In genomic region chr16:63638701-63639100, GRCm38 (mm10) we compare ENCODE assay signal across 20 mouse cellular contexts.
DNase-seq lines count a peak whose midpoint lies in the region; ATAC-seq lines count a peak whose summit lies in the region.
"Had no signal": no experiment of that assay in that cellular context is flagged by ENCODE, and none has a peak within 500 bp of the region (broad histone marks: within the 10 kb centered on the region; RNA-seq: fewer than 3 reads in every experiment).

No protein-coding gene starts in this region.

- peak; percentile 50 for DNase-seq in forebrain, embryonic 14.5 days (ENCODE audit: low spot score)
- DNase-seq in heart, adult 18-20 months: no peak
- peak; percentile 26 for DNase-seq in retina, postnatal 1 day
- no peak for DNase-seq in retina, embryonic 14.5 days (ENCODE audit: low spot score)
- DNase-seq in right cerebral cortex, postnatal 36 days (ENCODE audit: low spot score in 2 of 2): no peak
- DNase-seq: adrenal gland, adult 8-10 months; cerebellum, adult 2 months; cerebellum, postnatal 25 days; kidney, adult 8-10 months; kidney, postnatal 25 days; layer of hippocampus, postnatal 36 days; liver, postnatal 0 days; thymus, adult 18-20 months; thymus, postnatal 36 days had no signal

- no peaks in the 10 kb centered on the region for H3K9me3 ChIP-seq in forebrain, embryonic 14.5 days (replicated peaks; ENCODE audit: control insufficient read depth, low read length)
- no peaks in the 10 kb centered on the region for H3K9me3 ChIP-seq in forebrain, embryonic 16.5 days (ENCODE audit: control insufficient read depth, low read length)
- H3K9me3 ChIP-seq in heart, embryonic 16.5 days (replicated peaks; ENCODE audit: control insufficient read depth, low read length): no peaks in the 10 kb centered on the region
- H3K9me3 ChIP-seq: heart, embryonic 12.5 days; hindbrain, embryonic 15.5 days had no signal

- H3K36me3 ChIP-seq in forebrain, embryonic 14.5 days (ENCODE audit: control insufficient read depth, insufficient read depth, low read length): no peaks in the 10 kb centered on the region
- H3K36me3 ChIP-seq in forebrain, embryonic 16.5 days (ENCODE audit: control insufficient read depth, insufficient read depth): no peaks in the 10 kb centered on the region
- no peaks in the 10 kb centered on the region for H3K36me3 ChIP-seq in heart, embryonic 16.5 days (ENCODE audit: control insufficient read depth, insufficient read depth)
- H3K36me3 ChIP-seq: heart, embryonic 12.5 days; hindbrain, embryonic 15.5 days had no signal

- ATAC-seq in forebrain, embryonic 14.5 days: 0 out of 2 replicates have a peak, but pooled peaks have one; percentile 23
- no peak for ATAC-seq in forebrain, embryonic 16.5 days
- no peak for ATAC-seq in heart, embryonic 16.5 days (replicated peaks; ENCODE audit: extremely low read depth, insufficient read depth, low FRiP score)
- ATAC-seq: liver, postnatal 0 days; lung, postnatal 0 days had no signal

- WGBS in forebrain, embryonic 14.5 days: 4% methylated on average over 6 of the region's 6 CpGs
- WGBS in forebrain, embryonic 16.5 days: 11% methylated on average over 6 of the region's 6 CpGs
- 28% methylated on average over 6 of the region's 6 CpGs for WGBS in heart, embryonic 16.5 days

- no peak overlapping the region for H3K4me3 ChIP-seq in forebrain, embryonic 14.5 days (ENCODE audit: low read depth, low read length)
- H3K4me3 ChIP-seq in forebrain, embryonic 16.5 days (replicated peaks; ENCODE audit: low read length): no peak overlapping the region
- H3K4me3 ChIP-seq in heart, embryonic 16.5 days (ENCODE audit: low read length): no peak overlapping the region
- H3K4me3 ChIP-seq: heart, embryonic 12.5 days; hindbrain, embryonic 15.5 days had no signal

- no peaks in the 10 kb centered on the region for H3K27me3 ChIP-seq in forebrain, embryonic 14.5 days (replicated peaks; ENCODE audit: control insufficient read depth, insufficient read depth, low read length)
- H3K27me3 ChIP-seq in forebrain, embryonic 16.5 days (replicated peaks; ENCODE audit: control insufficient read depth, insufficient read depth, low read length): no peaks in the 10 kb centered on the region
- no peaks in the 10 kb centered on the region for H3K27me3 ChIP-seq in heart, embryonic 16.5 days (ENCODE audit: control insufficient read depth, insufficient read depth, low read length)
- H3K27me3 ChIP-seq: heart, embryonic 12.5 days; hindbrain, embryonic 15.5 days had no signal

- H3K4me2 ChIP-seq in forebrain, embryonic 14.5 days (ENCODE audit: low read length): no peak overlapping the region
- no peak overlapping the region for H3K4me2 ChIP-seq in forebrain, embryonic 16.5 days (ENCODE audit: low read length)
- peak overlapping the region; percentile 8; the same call in 1 of the 2 replicates for H3K4me2 ChIP-seq in heart, embryonic 16.5 days (ENCODE audit: low read depth, low read length)
- H3K4me2 ChIP-seq: heart, embryonic 12.5 days; hindbrain, embryonic 15.5 days had no signal

- H3K27ac ChIP-seq in forebrain, embryonic 14.5 days (ENCODE audit: low read depth, low read length): no peak overlapping the region
- no peak overlapping the region for H3K27ac ChIP-seq in forebrain, embryonic 16.5 days (ENCODE audit: low read length)
- H3K27ac ChIP-seq in heart, embryonic 16.5 days (ENCODE audit: low read length): no peak overlapping the region
- H3K27ac ChIP-seq: hindbrain, embryonic 15.5 days; macrophage had no signal

- no peak overlapping the region for H3K9ac ChIP-seq in forebrain, embryonic 14.5 days (ENCODE audit: low read length)
- no peak overlapping the region for H3K9ac ChIP-seq in forebrain, embryonic 16.5 days (replicated peaks; ENCODE audit: low read depth, low read length)
- no peak overlapping the region for H3K9ac ChIP-seq in heart, embryonic 16.5 days (ENCODE audit: low read length)
- H3K9ac ChIP-seq: heart, embryonic 12.5 days; hindbrain, embryonic 15.5 days; liver, postnatal 0 days had no signal

- H3K4me1 ChIP-seq in forebrain, embryonic 14.5 days (ENCODE audit: control insufficient read depth, insufficient read depth, low read length): peaks cover 6% of the 10 kb centered on the region; the same call in 1 of the 2 replicates
- peaks cover 5% of the 10 kb centered on the region; the same call in 1 of the 2 replicates for H3K4me1 ChIP-seq in forebrain, embryonic 16.5 days (replicated peaks; ENCODE audit: control insufficient read depth, insufficient read depth, low read length)
- H3K4me1 ChIP-seq in heart, embryonic 16.5 days (ENCODE audit: control insufficient read depth, insufficient read depth, low read length): peaks cover 3% of the 10 kb centered on the region
- H3K4me1 ChIP-seq: hindbrain, embryonic 15.5 days had no signal

Comparison
In these comparisons a context has a peak if more than half of its experiments do, and no peak if none do; other contexts are left out.
1. DNase-seq: peak in forebrain, embryonic 14.5 days (single experiment) and retina, postnatal 1 day (single experiment); none in heart, adult 18-20 months (0 of 2), retina, embryonic 14.5 days (single experiment) and right cerebral cortex, postnatal 36 days (0 of 2).